Mouse (Mus musculus) embryonic facial prominence, embryonic 15.5 days (tissue): ENCODE results near the gene Vmn1r29. TPM values are rescaled to one million over a fixed set of nuclear protein-coding genes. Genes with fewer than 3 reads are reported as not detected.
"Not testable (repeated sequence)": the region's sequence is repeated elsewhere in the genome, so short reads cannot be mapped to it uniquely, and the experiment has no call there.

Experiments
- ATAC-seq: fragments of 200-750 bp; cut with Nextera tagmentation; 2 replicates; pipeline ENCODE4 v1.8.0; 2017; ENCODE audit warnings: low read depth, moderate TSS enrichment; ENCODE audit not compliant: insufficient number of reproducible peaks, low FRiP score, low TSS enrichment
- H3K27ac ChIP-seq: fragments of 300-500 bp; sonication (generic); replicated peaks from 2 replicates; pipeline ENCODE4 v1.5.1; 2015; ENCODE audit warnings: mild to moderate bottlenecking, inconsistent platforms
- H3K27me3 ChIP-seq: fragments of 300-500 bp; sonication (generic); 2 replicates; pipeline ENCODE4 v1.6.1; 2015; ENCODE audit warnings: inconsistent platforms
- H3K36me3 ChIP-seq: fragments of 300-500 bp; sonication (generic); 2 replicates; pipeline ENCODE4 v1.6.1; 2015; ENCODE audit warnings: mild to moderate bottlenecking, inconsistent platforms
- H3K4me1 ChIP-seq: fragments of 300-500 bp; sonication (generic); 2 replicates; pipeline ENCODE4 v1.6.1; 2015; ENCODE audit warnings: inconsistent platforms
- H3K4me2 ChIP-seq: fragments of 300-500 bp; sonication (generic); replicated peaks from 2 replicates; pipeline ENCODE4 v1.6.1; 2015; ENCODE audit warnings: mild to moderate bottlenecking, inconsistent platforms
- H3K4me3 ChIP-seq: fragments of 300-500 bp; sonication (generic); replicated peaks from 2 replicates; pipeline ENCODE4 v1.5.1; 2015; ENCODE audit warnings: mild to moderate bottlenecking, inconsistent platforms
- H3K9ac ChIP-seq: fragments of 300-500 bp; sonication (generic); 2 replicates; pipeline ENCODE4 v1.6.1; 2015; ENCODE audit warnings: inconsistent platforms
- H3K9me3 ChIP-seq: fragments of 300-500 bp; sonication (generic); replicated peaks from 2 replicates; pipeline ENCODE4 v1.6.1; 2016; ENCODE audit warnings: inconsistent platforms
- WGBS: fragments of 180-500 bp; shearing (Covaris S2); methylation state at CpG from one replicate; pipeline ENCODE4 v1.1.7; 2015; 5-methylcytosine and 5-hydroxymethylcytosine counted together
- polyA plus RNA-seq: library from polyadenylated mRNA; unstranded; fragments of >200 nt; fragmentation: Nextera tagmentation; extraction: Ambion mirVana; gene quantifications from 2 replicates; pipeline ENCODE4 v1.2.1, GENCODE M21; 2015

Gene Vmn1r29
- not detected in 2 replicates for polyA plus RNA-seq

- Histone ChIP-seq H3K9ac (no peak within 1 kb of the TSS), H3K27me3 (no peaks in the 10 kb centered on the region), H3K27ac (no peak within 1 kb of the TSS), H3K36me3 (no peaks in the 10 kb centered on the region), H3K4me2 (no peak within 1 kb of the TSS), H3K4me3 (no peak within 1 kb of the TSS), H3K9me3 (no peaks in the 10 kb centered on the region), H3K4me1 (no peaks in the 10 kb centered on the region)
- ATAC-seq, result no peak
Observed at GRCm38 (mm10) chr6:58301249-58301648, at the start of gene Vmn1r29. Gene Vmn1r29 (plus strand): TSS chr6:58301549.

GRCm38 (mm10) chr6:58261737-58262136, 39.6 kb upstream of the Vmn1r29 start, which contains the start of gene Vmn1r28:
Gene Vmn1r28 (plus strand): TSS chr6:58262037.
- Histone ChIP-seq H3K4me2 (no peak within 1 kb of the TSS), H3K4me1 (no peaks in the 10 kb centered on the region), H3K27ac (no peak within 1 kb of the TSS), H3K36me3 (no peaks in the 10 kb centered on the region), H3K9ac (no peak within 1 kb of the TSS), H3K27me3 (no peaks in the 10 kb centered on the region), H3K9me3 (no peaks in the 10 kb centered on the region), H3K4me3 (no peak within 1 kb of the TSS)
- 72% methylated on average over 1 of the region's 1 CpGs for WGBS
- ATAC-seq, result no peak

DNA sequence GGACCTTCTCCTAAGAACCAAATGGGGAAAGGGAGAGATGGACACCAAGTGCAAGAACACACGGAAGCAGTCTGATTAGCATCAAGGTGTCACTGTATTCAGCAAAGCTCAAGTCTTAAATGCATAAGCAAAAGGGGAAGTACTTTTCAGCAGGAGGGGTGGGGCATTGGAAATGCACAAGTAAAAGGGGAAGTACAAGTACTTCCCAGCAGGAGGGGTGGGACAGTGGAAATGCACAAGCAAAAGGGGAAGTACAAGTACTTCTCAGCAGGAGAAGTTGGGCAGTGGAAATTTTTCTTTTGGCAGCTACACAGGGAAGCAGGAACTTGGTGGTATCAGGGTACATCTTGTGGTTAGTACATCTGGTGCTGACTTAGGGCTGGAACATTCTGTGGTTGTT, 21.7 kb upstream of the Vmn1r29 start:
- WGBS, result 96% methylated on average over 1 of the region's 1 CpGs
- H3K4me1 ChIP-seq, H3K27ac ChIP-seq, H3K9ac ChIP-seq, H3K4me2 ChIP-seq, ATAC-seq, H3K27me3 ChIP-seq, H3K4me3 ChIP-seq, H3K36me3 ChIP-seq, H3K9me3 ChIP-seq: not testable (repeated sequence)

GRCm38 (mm10) chr6:58292201-58292600, 9.1 kb upstream of the Vmn1r29 start:
- WGBS, result 59% methylated on average over 2 of the region's 2 CpGs
- Histone ChIP-seq H3K4me2 (no peak overlapping the region), H3K9me3 (no peaks in the 10 kb centered on the region), H3K36me3 (no peaks in the 10 kb centered on the region), H3K27ac (no peak overlapping the region), H3K4me3 (no peak overlapping the region), H3K27me3 (no peaks in the 10 kb centered on the region), H3K9ac (no peak overlapping the region), H3K4me1 (no peaks in the 10 kb centered on the region)
- ATAC-seq, result no peak

DNA sequence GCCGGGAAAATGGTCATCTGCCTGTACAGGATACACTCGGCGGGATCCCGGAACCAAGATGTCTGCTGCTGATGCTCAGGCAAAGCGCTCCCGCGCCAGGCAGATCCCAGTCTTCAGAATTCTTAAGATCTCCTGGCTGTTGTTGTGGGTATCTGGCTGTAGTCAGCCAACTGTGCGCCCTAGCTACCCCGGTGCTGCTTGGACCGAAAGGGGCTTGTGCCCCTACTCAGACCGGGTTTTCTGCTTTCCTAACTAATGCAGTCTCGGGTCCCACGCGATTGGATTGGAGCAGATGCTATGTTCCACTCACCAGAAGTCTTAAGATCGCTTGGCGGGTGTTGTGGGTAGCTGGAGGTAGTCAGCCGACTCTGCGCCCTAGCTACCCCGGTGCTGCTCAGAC, 2.8 kb upstream of the Vmn1r29 start:
- not testable (repeated sequence) for H3K4me2 ChIP-seq, H3K4me1 ChIP-seq, H3K27ac ChIP-seq, ATAC-seq, H3K4me3 ChIP-seq, H3K9me3 ChIP-seq, H3K27me3 ChIP-seq, H3K9ac ChIP-seq, H3K36me3 ChIP-seq
- WGBS, result 83% methylated on average over 19 of the region's 19 CpGs

GRCm38 (mm10) chr6:58330686-58331085, 29.3 kb downstream of the Vmn1r29 start:
- not testable (repeated sequence) for H3K9ac ChIP-seq, H3K4me1 ChIP-seq, H3K27me3 ChIP-seq, ATAC-seq, H3K9me3 ChIP-seq, H3K27ac ChIP-seq, H3K4me2 ChIP-seq, H3K36me3 ChIP-seq, H3K4me3 ChIP-seq
- WGBS, result 70% methylated on average over 17 of the region's 17 CpGs

Other genes with a start within 250 kb of the Vmn1r29 start
- gene Vmn1r27, start 82.7 kb upstream of the Vmn1r29 start, polyA plus RNA-seq, result 0.12 TPM in 1 of 2 replicates, not detected in the other
- not detected in 2 replicates for gene Vmn1r28, start 39.5 kb upstream of the Vmn1r29 start, polyA plus RNA-seq
- gene Vmn1r30, start 141.8 kb downstream of the Vmn1r29 start, polyA plus RNA-seq, result not detected in 2 replicates
- not detected in 2 replicates for gene Vmn1r31, start 173.8 kb downstream of the Vmn1r29 start, polyA plus RNA-seq